Mouse (Mus musculus) midbrain, embryonic 15.5 days (tissue): ENCODE measurements at regions not wholly inside any gene's neighbourhood (a gene's known extent, or its start where the extent isn't known, plus 50 kb on each side); places are given as distances from the start of the nearest gene placed in this dataset.

Experiments used
- ATAC-seq: fragments of 200-750 bp; cut with Nextera tagmentation; replicated peaks from 2 replicates; pipeline ENCODE4 v1.8.0; 2017; ENCODE audit warnings: moderate TSS enrichment
- H3K27ac ChIP-seq: fragments of 300-500 bp; sonication (generic); 2 replicates; pipeline ENCODE4 v1.5.1; 2015; ENCODE audit warnings: mild to moderate bottlenecking, inconsistent platforms
- H3K27me3 ChIP-seq: fragments of 300-500 bp; sonication (generic); replicated peaks from 2 replicates; pipeline ENCODE4 v1.6.1; 2015; ENCODE audit warnings: inconsistent platforms
- H3K36me3 ChIP-seq: fragments of 300-500 bp; sonication (generic); replicated peaks from 2 replicates; pipeline ENCODE4 v1.6.1; 2015; ENCODE audit warnings: inconsistent platforms
- H3K4me1 ChIP-seq: fragments of 300-500 bp; sonication (generic); 2 replicates; pipeline ENCODE4 v1.6.1; 2015; ENCODE audit warnings: inconsistent platforms
- H3K4me2 ChIP-seq: fragments of 300-500 bp; sonication (generic); 2 replicates; pipeline ENCODE4 v1.6.1; 2015; ENCODE audit warnings: inconsistent platforms, mild to moderate bottlenecking, moderate library complexity
- H3K4me3 ChIP-seq: fragments of 300-500 bp; sonication (generic); 2 replicates; pipeline ENCODE4 v1.5.1; 2015; ENCODE audit warnings: mild to moderate bottlenecking, inconsistent platforms
- H3K9ac ChIP-seq: fragments of 300-500 bp; sonication (generic); 2 replicates; pipeline ENCODE4 v1.6.1; 2015; ENCODE audit warnings: mild to moderate bottlenecking, inconsistent platforms
- H3K9me3 ChIP-seq: fragments of 300-500 bp; sonication (generic); 2 replicates; pipeline ENCODE4 v1.6.1; 2016; ENCODE audit warnings: inconsistent platforms
- whole genome bisulfite sequencing: fragments of 180-500 bp; shearing (Covaris S2); methylation state at CpG from one replicate; pipeline ENCODE4 v1.1.7; 2015; ENCODE audit warnings: mixed read lengths; 5-methylcytosine and 5-hydroxymethylcytosine counted together

DNA sequence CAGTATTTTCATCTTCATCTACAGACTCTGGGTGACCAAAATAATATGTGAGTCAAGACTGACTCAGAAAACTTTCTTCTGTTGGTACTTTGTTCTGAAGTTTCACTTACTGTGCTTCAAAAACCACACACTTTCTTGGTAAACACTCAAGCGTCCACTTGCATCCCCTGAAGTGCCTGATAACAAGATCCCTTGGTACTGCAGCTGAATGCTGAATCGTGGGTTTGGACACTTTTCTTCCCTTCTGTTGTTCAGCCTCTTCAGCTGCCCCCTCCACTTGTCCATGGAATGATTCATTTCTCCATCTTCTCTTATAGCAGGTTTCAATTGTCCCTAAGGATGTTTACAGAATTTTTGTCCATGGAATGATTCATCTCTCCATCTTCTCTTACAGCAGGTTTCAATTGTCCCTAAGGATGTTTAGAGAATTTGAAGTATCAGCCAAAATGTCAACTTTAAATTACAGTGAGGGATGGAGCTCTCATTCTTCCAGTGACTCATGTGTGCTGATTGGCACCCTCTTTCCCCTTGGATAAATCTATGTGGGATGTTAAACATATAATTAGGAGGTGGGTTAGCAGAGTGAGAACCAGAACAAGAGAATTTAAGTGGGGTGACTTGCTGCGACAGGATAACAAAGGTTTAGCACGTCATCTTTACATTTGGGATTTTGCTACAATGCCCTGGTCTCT lies 57.7 kb upstream of the Pdk4 start:
- Histone ChIP-seq H3K27ac (no peak overlapping the region), H3K9me3 (no peaks in the 10 kb centered on the region), H3K4me2 (no peak overlapping the region), H3K36me3 (no peaks in the 10 kb centered on the region), H3K4me1 (no peaks in the 10 kb centered on the region), H3K27me3 (no peaks in the 10 kb centered on the region), H3K4me3 (no peak overlapping the region), H3K9ac (no peak overlapping the region)
- ATAC-seq, result no peak
- 65% methylated on average over 4 of the region's 4 CpGs for WGBS

DNA sequence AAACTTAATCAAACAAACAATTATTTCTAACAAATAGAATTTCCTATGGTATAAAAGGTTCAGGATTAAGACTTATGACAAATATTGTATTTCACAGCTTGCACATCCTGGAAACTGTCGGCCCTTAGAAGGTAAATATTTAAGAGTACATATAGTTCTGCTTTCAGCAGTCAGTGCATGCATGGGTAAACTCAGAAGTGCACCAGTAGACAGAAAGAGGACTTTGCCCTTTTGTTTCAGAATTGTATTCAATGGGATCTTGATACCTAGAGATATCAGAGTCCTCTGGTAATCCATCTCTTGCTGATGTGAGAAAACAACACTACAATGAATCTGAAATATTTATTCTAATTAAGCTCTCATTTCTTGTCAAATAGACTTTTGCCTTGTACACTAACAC lies 54.0 kb upstream of the Pdk4 start:
- WGBS, result 86% methylated on average over 1 of the region's 1 CpGs
- H3K4me3 ChIP-seq, result no peak overlapping the region
- no peaks in the 10 kb centered on the region for H3K27me3 ChIP-seq
- no peak for ATAC-seq
- H3K9me3 ChIP-seq, result no peaks in the 10 kb centered on the region
- no peaks in the 10 kb centered on the region for H3K4me1 ChIP-seq
- H3K27ac ChIP-seq, result no peak overlapping the region
- no peak overlapping the region for H3K9ac ChIP-seq
- no peaks in the 10 kb centered on the region for H3K36me3 ChIP-seq
- H3K4me2 ChIP-seq, result no peak overlapping the region
